Mouse (Mus musculus) c-Kit-positive CD71-positive TER-119-positive erythroid progenitor cells, embryonic 14.5 days (primary cell): ENCODE measurements around the gene Azin2.

Source experiments
- DNase-seq: peaks from one replicate; pipeline ENCODE4 v3.0.0-alpha.2; 2013; ENCODE audit warnings: low spot score

Azin2 gene

GRCm38 (mm10) chr4:128932783-128933182, 29.5 kb downstream of the Azin2 start:
- no peak for DNase-seq

GRCm38 (mm10) chr4:128924841-128925606, 37.2 kb downstream of the Azin2 start:
- DNase-seq: peak; percentile 31

- DNase-seq: no peak
Measured at GRCm38 (mm10) chr4:128923603-128924002, 38.6 kb downstream of the Azin2 start.

- DNase-seq: no peak
Measured at GRCm38 (mm10) chr4:128919106-128919505, 43.1 kb downstream of the Azin2 start.

GRCm38 (mm10) chr4:128918187-128918586, 44.1 kb downstream of the Azin2 start:
- no peak for DNase-seq

GRCm38 (mm10) chr4:128917756-128918155, 44.5 kb downstream of the Azin2 start:
- DNase-seq: no peak

- DNase-seq: no peak
Measured at GRCm38 (mm10) chr4:128917119-128917518, 45.1 kb downstream of the Azin2 start.

GRCm38 (mm10) chr4:128913794-128914193, 48.4 kb downstream of the Azin2 start:
- no peak for DNase-seq

GRCm38 (mm10) chr4:128912085-128912484, 50.2 kb downstream of the Azin2 start:
- no peak for DNase-seq

GRCm38 (mm10) chr4:128910276-128911063, 51.8 kb downstream of the Azin2 start:
- no peak for DNase-seq

- DNase-seq: no peak
Measured at GRCm38 (mm10) chr4:128909378-128909831, 52.8 kb downstream of the Azin2 start.

- peak; percentile 44 for DNase-seq
Measured at GRCm38 (mm10) chr4:128908586-128909377, 53.5 kb downstream of the Azin2 start.

- no peak for DNase-seq
Measured at GRCm38 (mm10) chr4:128907238-128907968, 54.8 kb downstream of the Azin2 start.

GRCm38 (mm10) chr4:128906757-128907156, 55.5 kb downstream of the Azin2 start:
- no peak for DNase-seq

- no peak for DNase-seq
Measured at GRCm38 (mm10) chr4:128905251-128905650, 57.0 kb downstream of the Azin2 start.

- DNase-seq: no peak
Measured at GRCm38 (mm10) chr4:128904035-128904800, 58.0 kb downstream of the Azin2 start.

GRCm38 (mm10) chr4:128902390-128902789, 59.9 kb downstream of the Azin2 start:
- no peak for DNase-seq

GRCm38 (mm10) chr4:128900484-128900883, 61.8 kb downstream of the Azin2 start:
- DNase-seq: no peak

- no peak for DNase-seq
Measured at GRCm38 (mm10) chr4:128899332-128899731, 62.9 kb downstream of the Azin2 start.

- no peak for DNase-seq
Measured at GRCm38 (mm10) chr4:128897911-128898421, 64.3 kb downstream of the Azin2 start.

- DNase-seq: no peak
Measured at GRCm38 (mm10) chr4:128896667-128897066, 65.6 kb downstream of the Azin2 start.
